Mouse (Mus musculus) embryonic facial prominence, embryonic 12.5 days (tissue): Measurements from ENCODE around the gene Ccnjl. TPM values are rescaled to one million over a fixed set of nuclear protein-coding genes. Genes with fewer than 3 reads are reported as not detected.
A peak's percentile ranks its signal among the peaks of the same experiment; 100 is the strongest.

Source experiments
- ATAC-seq: fragments of 200-750 bp; cut with Nextera tagmentation; 2 replicates; pipeline ENCODE4 v1.8.0; 2017; ENCODE audit not compliant: insufficient number of reproducible peaks, insufficient read depth, low FRiP score, low TSS enrichment
- H3K27ac ChIP-seq: fragments of 300-500 bp; sonication (generic); 2 replicates; pipeline ENCODE4 v1.5.1; 2016; ENCODE audit warnings: mild to moderate bottlenecking
- H3K27me3 ChIP-seq: fragments of 300-500 bp; sonication (generic); 2 replicates; pipeline ENCODE4 v1.6.1; 2016; ENCODE audit warnings: mild to moderate bottlenecking, moderate library complexity
- H3K36me3 ChIP-seq: fragments of 300-500 bp; sonication (generic); 2 replicates; pipeline ENCODE4 v1.6.1; 2016; ENCODE audit warnings: mild to moderate bottlenecking
- H3K4me1 ChIP-seq: fragments of 300-500 bp; sonication (generic); 2 replicates; pipeline ENCODE4 v1.6.1; 2016
- H3K4me2 ChIP-seq: fragments of 300-500 bp; sonication (generic); replicated peaks from 2 replicates; pipeline ENCODE4 v1.6.1; 2016; ENCODE audit warnings: mild to moderate bottlenecking, moderate library complexity
- H3K4me3 ChIP-seq: fragments of 300-500 bp; sonication (generic); 2 replicates; pipeline ENCODE4 v1.5.1; 2016; ENCODE audit warnings: mild to moderate bottlenecking
- H3K9ac ChIP-seq: fragments of 300-500 bp; sonication (generic); 2 replicates; pipeline ENCODE4 v1.6.1; 2016; ENCODE audit warnings: mild to moderate bottlenecking, moderate library complexity
- H3K9me3 ChIP-seq: fragments of 300-500 bp; sonication (generic); 2 replicates; pipeline ENCODE4 v1.6.1; 2016; ENCODE audit warnings: mild to moderate bottlenecking, moderate library complexity
- WGBS: fragments of 180-500 bp; shearing (Covaris S2); methylation state at CpG from one replicate; pipeline ENCODE4 v1.1.7; 2016; 5-methylcytosine and 5-hydroxymethylcytosine counted together
- polyA plus RNA-seq: library from polyadenylated mRNA; unstranded; fragments of >200 nt; fragmentation: Nextera tagmentation; extraction: Ambion mirVana; gene quantifications from 2 replicates; pipeline ENCODE4 v1.2.1, GENCODE M21; 2016

Gene Ccnjl
- polyA plus RNA-seq, 1 experiment from 2014 or later = 23.6 TPM

DNA sequence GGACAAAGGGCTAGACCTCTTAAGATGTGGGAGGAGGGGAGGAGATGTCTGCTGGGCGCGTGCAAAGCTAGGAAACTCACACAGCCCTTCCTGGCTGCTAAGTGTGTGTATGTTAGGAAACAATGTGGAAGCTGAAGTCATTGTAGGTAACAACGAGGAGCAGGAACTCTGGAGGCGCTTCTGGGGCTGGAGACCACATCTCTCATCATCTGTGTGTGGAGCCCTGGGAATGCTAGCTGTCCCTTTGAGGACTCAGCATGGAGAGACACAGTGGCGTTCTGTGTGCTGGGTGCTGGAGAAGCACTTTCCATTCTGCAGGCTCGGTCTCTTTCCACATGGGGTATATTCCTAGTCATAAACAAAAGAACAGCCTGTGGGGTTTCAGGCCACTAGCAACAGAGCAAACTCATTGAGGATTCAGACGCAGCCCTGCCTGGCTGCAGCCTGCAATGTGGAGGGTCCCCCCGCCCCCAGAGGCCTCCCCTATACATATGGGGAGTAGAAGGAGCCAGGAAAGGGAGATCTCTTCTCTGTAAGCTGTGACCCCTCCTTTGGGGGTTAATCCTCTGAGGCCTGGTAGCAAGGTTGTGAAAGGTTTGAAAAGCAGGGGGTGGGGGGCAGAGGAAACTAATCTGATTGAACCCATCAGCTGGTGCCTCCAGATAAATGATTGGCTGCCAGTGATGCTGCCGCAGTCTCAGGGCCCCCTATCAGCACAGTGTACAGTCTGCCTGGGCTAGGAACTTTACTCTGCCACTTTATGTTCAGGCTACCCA lies 47.0 kb downstream of the Ccnjl start:
- ATAC-seq = peak; percentile 69
- Histone ChIP-seq H3K27ac (peak overlapping the region; percentile 86), H3K9ac (0 out of 2 replicates have a peak overlapping the region, but pooled peaks have one; percentile 27), H3K36me3 (peaks cover 8% of the 10 kb centered on the region), H3K4me1 (peaks cover 12% of the 10 kb centered on the region), H3K27me3 (no peaks in the 10 kb centered on the region), H3K9me3 (no peaks in the 10 kb centered on the region), H3K4me2 (0 out of 2 replicates have a peak overlapping the region, but pooled peaks have one; percentile 4), H3K4me3 (no peak overlapping the region)
- 13% methylated on average over 9 of the region's 9 CpGs for WGBS

DNA sequence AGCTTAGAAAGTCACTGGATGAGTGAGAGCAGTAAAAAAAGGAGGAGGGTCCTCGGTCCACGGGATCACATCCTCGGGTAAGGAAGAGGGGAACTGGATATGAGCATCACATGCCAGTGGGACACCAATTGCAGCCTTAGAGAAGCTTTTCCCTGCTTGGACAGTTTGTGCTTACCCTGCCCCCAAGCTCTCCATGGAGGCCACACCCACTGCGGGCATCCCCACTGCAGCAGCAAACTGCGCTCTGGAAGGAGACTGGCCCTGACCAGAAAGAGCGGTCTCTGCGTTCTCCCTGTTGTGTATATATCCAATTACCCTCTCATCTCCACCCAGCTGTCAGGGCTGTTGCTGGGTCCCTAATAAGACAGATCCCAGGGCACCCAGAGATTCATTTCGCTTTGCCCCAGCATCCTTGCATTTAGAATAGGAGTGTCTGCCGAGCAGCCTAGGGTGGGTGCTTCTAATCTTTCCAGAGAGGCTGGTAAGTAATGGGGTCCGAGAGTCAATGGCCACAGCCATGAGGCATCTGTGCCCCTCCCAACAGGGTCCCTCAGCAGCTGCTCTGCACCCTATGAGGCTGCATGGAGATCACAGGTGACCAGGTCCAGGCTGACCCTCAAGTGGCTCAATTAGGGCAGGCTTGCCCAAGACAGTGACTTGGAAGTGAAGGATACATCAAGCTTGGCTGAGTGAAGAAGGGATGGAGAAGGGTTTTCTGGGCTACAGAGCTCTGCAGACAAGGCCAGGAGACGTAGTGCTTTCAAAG lies 49.3 kb downstream of the Ccnjl start:
- Histone ChIP-seq H3K9ac (no peak overlapping the region), H3K4me2 (no peak overlapping the region), H3K36me3 (peaks cover 19% of the 10 kb centered on the region), H3K27ac (no peak overlapping the region), H3K4me1 (peaks cover 12% of the 10 kb centered on the region), H3K4me3 (no peak overlapping the region), H3K27me3 (no peaks in the 10 kb centered on the region), H3K9me3 (no peaks in the 10 kb centered on the region)
- 58% methylated on average over 11 of the region's 11 CpGs for WGBS
- peak; percentile 30; the same call in 1 of the 2 replicates for ATAC-seq

DNA sequence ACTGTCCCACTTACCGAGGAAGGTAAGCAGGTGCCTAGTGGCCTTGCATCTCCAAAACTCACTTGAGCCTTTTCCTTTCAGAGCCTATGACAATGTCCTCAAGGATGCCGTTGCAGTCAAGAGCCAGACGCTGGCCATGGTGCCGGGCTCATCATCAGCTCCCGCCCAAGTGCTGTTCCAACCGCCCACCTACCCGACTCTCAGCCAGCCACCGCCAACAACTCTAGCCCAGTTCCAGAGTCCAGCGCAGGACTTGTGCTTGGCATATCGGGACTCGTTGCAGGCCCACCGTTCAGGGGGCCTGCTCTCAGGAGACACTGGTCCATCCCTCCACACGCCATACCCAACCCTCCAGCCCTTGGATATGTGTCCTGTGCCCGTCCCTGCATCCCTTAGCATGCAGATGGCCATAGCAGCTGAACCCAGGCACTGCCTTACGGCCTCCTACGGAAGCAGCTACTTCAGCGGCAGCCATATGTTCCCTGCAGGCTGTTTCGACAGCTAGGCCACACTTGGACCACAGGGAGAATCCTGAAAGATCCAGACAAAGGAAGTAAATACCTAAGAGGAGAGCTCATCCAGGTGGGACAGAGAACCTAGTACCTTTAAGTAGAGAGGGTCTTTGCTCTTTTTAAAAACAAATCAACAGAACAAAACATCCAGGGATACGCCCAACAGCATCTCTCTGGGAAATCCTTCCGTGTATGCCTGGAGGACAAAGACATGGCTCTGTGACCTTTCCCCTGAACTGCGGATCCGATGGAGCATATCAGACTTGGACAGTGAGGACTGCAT lies 56.8 kb downstream of the Ccnjl start:
- Histone ChIP-seq H3K4me1 (peaks cover 4% of the 10 kb centered on the region; the same call in 1 of the 2 replicates), H3K4me3 (no peak overlapping the region), H3K9ac (no peak overlapping the region), H3K9me3 (no peaks in the 10 kb centered on the region), H3K27ac (no peak overlapping the region), H3K36me3 (peaks cover 53% of the 10 kb centered on the region), H3K27me3 (no peaks in the 10 kb centered on the region), H3K4me2 (no peak overlapping the region)
- ATAC-seq = no peak
- WGBS = 90% methylated on average over 22 of the region's 22 CpGs

DNA sequence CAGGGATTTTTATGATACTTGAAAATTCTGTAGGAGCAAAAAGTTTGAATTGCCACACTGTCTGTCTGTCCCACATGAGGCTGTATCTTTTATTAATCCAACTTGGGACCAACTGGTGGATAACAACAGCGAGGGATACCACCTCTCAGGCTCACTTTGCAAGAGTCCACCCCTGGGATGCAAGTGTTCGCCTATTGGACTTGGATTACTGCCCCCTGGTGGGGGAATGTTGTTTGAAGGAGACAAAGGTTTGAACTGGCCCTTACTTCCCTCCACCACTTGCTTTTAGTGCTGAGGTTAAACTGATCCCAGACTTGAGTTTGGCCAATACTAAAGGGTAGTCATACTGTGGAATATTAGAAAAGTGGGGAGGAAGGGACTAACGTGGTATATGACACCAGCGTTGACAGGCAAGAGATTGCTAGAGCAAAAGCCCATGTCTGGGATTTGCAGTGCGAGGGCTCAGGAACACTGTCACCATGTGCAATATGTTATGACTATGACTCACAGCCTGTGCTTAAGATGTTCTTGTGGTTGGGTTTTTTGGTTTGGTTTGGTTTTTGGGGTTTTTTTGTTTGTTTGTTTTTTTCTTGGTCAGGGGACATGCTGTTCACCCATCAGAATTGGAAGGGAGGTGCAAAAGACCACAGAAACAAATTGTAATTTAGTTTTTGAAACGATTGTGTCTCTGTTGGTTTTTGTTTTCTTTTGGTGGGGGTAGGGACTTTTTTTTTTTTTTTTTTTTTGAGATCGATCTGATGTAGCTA lies 57.9 kb downstream of the Ccnjl start, which contains the start of gene 4933415A04Rik:
Gene 4933415A04Rik (plus strand): TSS at position 717 of the 767 bp plus-strand sequence.
- ATAC-seq = no peak
- H3K4me1 ChIP-seq = peaks cover 4% of the 10 kb centered on the region; the same call in 1 of the 2 replicates
- no peak within 1 kb of the TSS for H3K9ac ChIP-seq
- H3K27me3 ChIP-seq = no peaks in the 10 kb centered on the region
- H3K27ac ChIP-seq = no peak within 1 kb of the TSS
- no peak within 1 kb of the TSS for H3K4me3 ChIP-seq
- peaks cover 43% of the 10 kb centered on the region for H3K36me3 ChIP-seq
- H3K4me2 ChIP-seq = no peak within 1 kb of the TSS
- no peaks in the 10 kb centered on the region for H3K9me3 ChIP-seq
- 65% methylated on average over 7 of the region's 7 CpGs for WGBS

DNA sequence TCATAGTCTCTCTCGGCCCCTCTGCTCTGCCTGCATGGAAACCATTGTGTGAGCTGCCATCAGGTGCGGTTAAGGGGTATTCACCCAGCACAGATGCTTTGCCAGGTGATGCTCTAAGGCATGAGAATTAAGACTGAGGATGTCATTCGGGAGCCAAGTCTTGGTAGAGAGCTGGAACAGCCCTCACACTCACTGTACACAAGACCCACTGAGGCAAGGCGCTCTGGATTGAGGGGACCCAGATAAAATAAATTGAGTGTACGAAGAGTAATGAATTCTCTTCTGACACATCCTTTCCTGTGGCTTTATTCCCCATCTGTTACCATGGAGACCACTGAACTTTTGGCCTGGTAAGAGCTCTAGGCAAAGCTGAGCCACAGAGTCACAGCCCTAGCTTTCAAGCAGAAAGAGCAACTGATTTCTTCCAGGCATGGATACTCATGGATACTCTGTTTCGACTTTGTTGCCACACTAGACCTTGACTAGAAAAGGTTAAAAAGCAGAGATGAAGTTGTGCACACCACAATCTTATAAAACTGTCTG lies 61.0 kb downstream of the Ccnjl start:
- no peaks in the 10 kb centered on the region for H3K27me3 ChIP-seq
- no peaks in the 10 kb centered on the region for H3K9me3 ChIP-seq
- no peak overlapping the region for H3K4me2 ChIP-seq
- no peak overlapping the region for H3K4me3 ChIP-seq
- no peak for ATAC-seq
- peaks cover 32% of the 10 kb centered on the region for H3K36me3 ChIP-seq
- 72% methylated on average over 6 of the region's 6 CpGs for WGBS
- H3K27ac ChIP-seq = no peak overlapping the region
- H3K9ac ChIP-seq = no peak overlapping the region
- peaks cover 4% of the 10 kb centered on the region; the same call in 1 of the 2 replicates for H3K4me1 ChIP-seq

DNA sequence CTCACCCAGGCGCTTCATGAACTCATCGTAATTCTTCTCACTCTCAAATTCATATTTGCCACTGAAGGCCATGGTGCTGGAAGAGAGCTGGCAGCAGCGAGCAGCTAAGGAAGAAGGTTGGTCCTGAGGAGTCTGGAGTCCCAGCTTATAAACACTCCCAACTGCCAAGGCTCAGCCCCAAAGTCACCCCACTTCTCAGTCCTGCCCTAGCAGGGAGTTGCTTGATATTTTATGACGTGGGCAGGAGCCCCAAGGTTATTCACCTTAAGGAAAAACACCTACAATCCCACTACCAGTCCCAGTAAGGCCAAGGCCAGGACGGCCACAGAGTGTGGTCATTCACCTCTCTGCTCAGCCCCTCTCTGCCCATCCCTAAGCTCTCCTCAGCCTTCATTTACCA lies 72.9 kb downstream of the Ccnjl start, which contains the start of gene Fabp6:
Gene Fabp6 (minus strand): TSS at position 101 of the 400 bp plus-strand sequence.
- no peak within 1 kb of the TSS for H3K27ac ChIP-seq
- no peaks in the 10 kb centered on the region for H3K4me1 ChIP-seq
- no peak within 1 kb of the TSS for H3K4me3 ChIP-seq
- no peak within 1 kb of the TSS for H3K9ac ChIP-seq
- H3K4me2 ChIP-seq = no peak within 1 kb of the TSS
- H3K9me3 ChIP-seq = no peaks in the 10 kb centered on the region
- 82% methylated on average over 5 of the region's 5 CpGs for WGBS
- H3K27me3 ChIP-seq = no peaks in the 10 kb centered on the region
- ATAC-seq = no peak
- H3K36me3 ChIP-seq = no peaks in the 10 kb centered on the region

DNA sequence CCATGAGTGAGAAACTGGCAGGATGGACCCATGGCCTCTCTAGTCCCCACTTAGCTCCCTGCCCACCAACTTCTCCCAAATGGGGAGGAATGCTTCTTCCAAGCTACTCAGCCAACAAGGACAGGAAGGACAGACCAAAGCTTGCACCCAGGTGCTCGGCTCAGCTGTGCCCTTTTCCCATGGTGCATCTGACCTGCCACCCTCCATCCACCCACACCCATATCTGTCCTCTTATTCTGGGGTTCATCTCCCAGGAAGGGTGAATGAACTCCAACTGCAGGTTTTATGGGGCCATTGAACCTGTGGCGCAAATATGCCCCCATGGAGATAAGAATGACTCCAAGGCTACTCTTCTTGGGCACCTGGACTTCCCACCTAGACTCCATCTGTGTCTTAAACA lies 75.6 kb downstream of the Ccnjl start:
- Histone ChIP-seq H3K9ac (no peak overlapping the region), H3K36me3 (no peaks in the 10 kb centered on the region)

DNA sequence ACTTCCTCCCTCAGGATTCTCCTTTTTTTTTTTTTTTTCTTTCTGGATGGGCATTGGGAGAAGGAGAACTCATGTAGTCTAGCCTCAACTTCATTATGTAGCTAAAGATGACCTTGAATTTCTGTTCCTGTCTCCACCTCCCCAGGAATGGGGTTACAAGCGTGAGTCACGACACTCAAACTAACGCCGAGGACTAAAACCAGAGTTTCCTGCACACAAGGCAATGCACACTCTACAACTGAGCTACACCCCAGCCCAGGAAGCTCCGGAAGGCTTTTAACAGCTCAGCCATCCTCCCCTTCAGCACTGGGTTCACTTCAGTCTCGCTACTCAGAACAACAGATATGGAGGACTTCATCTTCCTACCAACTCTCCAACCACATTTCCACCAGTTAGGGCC lies 76.3 kb downstream of the Ccnjl start:
- H3K27ac ChIP-seq = no peak overlapping the region
- H3K27me3 ChIP-seq = no peaks in the 10 kb centered on the region
- H3K4me3 ChIP-seq = no peak overlapping the region
- no peak overlapping the region for H3K9ac ChIP-seq
- H3K9me3 ChIP-seq = no peaks in the 10 kb centered on the region
- H3K4me1 ChIP-seq = no peaks in the 10 kb centered on the region
- no peaks in the 10 kb centered on the region for H3K36me3 ChIP-seq
- WGBS = 82% methylated on average over 6 of the region's 6 CpGs
- no peak for ATAC-seq
- no peak overlapping the region for H3K4me2 ChIP-seq

More for the DNA sequence above, 75.6 kb downstream of the Ccnjl start:
- H3K4me1 ChIP-seq = no peaks in the 10 kb centered on the region
- H3K27me3 ChIP-seq = no peaks in the 10 kb centered on the region
- WGBS = 77% methylated on average over 2 of the region's 2 CpGs
- no peak overlapping the region for H3K27ac ChIP-seq
- no peaks in the 10 kb centered on the region for H3K9me3 ChIP-seq
- H3K4me2 ChIP-seq = no peak overlapping the region
- no peak overlapping the region for H3K4me3 ChIP-seq
- ATAC-seq = no peak

DNA sequence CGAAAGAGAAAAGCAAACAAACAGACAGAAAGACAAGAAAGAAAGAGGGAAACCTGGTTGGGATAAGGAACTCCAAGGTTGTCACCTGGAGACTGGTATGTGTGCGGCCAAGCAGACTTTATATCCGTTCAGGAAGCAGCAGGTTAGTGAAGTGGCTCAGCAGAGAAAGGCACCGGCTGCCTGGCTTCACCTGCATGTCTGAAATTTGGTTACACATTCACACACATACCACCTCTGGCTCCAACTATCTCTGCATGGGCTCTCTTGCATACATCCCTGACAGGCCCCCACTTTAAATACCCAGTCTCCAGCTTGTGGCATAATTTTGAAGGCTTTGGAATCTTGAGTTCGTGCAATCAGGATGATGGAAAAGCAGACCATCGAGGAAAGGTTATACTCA lies 77.3 kb downstream of the Ccnjl start:
- ATAC-seq = no peak
- Histone ChIP-seq H3K4me1 (no peaks in the 10 kb centered on the region), H3K36me3 (no peaks in the 10 kb centered on the region), H3K4me2 (no peak overlapping the region), H3K4me3 (no peak overlapping the region), H3K9me3 (no peaks in the 10 kb centered on the region), H3K27ac (no peak overlapping the region), H3K27me3 (no peaks in the 10 kb centered on the region), H3K9ac (no peak overlapping the region)
- 86% methylated on average over 6 of the region's 6 CpGs for WGBS

DNA sequence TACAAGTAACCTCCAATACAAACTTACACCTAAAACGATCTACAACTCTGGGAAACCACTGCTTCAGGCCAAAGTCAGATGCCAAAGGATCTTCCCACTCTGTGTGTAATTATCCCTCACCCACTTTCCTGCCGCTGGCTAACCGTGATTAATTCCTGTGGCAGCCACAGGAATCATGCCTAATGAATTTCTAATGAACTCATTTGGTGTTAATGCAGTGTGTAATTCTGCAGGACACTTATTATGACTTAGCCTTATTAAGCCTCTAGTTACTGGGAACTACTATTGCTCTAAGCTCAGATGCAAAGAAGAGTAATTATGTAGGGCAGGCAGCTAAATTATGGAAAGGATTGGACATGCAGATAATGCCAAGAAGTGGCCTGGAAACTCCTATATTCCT lies 79.9 kb downstream of the Ccnjl start:
- peaks cover 8% of the 10 kb centered on the region for H3K4me1 ChIP-seq
- H3K9me3 ChIP-seq = no peaks in the 10 kb centered on the region
- H3K4me2 ChIP-seq = no peak overlapping the region
- no peak for ATAC-seq
- H3K36me3 ChIP-seq = no peaks in the 10 kb centered on the region
- H3K4me3 ChIP-seq = no peak overlapping the region
- 69% methylated on average over 3 of the region's 3 CpGs for WGBS
- H3K27ac ChIP-seq = no peak overlapping the region
- no peak overlapping the region for H3K9ac ChIP-seq
- H3K27me3 ChIP-seq = no peaks in the 10 kb centered on the region
